Comparison of ENCODE assay signal across 13 mouse cellular contexts in genomic region chr2:58586311-58586710, GRCm38 (mm10). TPM values are rescaled to one million over a fixed set of nuclear protein-coding genes. Genes with fewer than 3 reads are reported as not detected.
DNase-seq lines count a peak whose midpoint lies in the region; ATAC-seq lines count a peak whose summit lies in the region.
"Had no signal": no experiment of that assay in that cellular context is flagged by ENCODE, and none has a peak within 500 bp of the region (broad histone marks: within the 10 kb centered on the region; RNA-seq: fewer than 3 reads in every experiment).

No protein-coding gene starts in this region.

- H3K4me1 ChIP-seq in limb, embryonic 11.5 days (ENCODE audit: control insufficient read depth, insufficient read depth, low read length), result peaks cover 3% of the 10 kb centered on the region; the same call in 1 of the 2 replicates
- peaks cover 14% of the 10 kb centered on the region for H3K4me1 ChIP-seq in limb, embryonic 10.5 days
- peaks cover 34% of the 10 kb centered on the region; the same call in 1 of the 2 replicates for H3K4me1 ChIP-seq in embryonic facial prominence, embryonic 14.5 days (ENCODE audit: control insufficient read depth, insufficient read depth, low read length)

- peak; percentile 29 for DNase-seq in limb, embryonic 11.5 days (ENCODE audit: low spot score)
- no peak for DNase-seq in limb, embryonic 10.5 days (ENCODE audit: low spot score)
- DNase-seq in embryonic facial prominence, embryonic 14.5 days (ENCODE audit: low spot score), result peak; percentile 78
- DNase-seq in layer of hippocampus, postnatal 25 days (ENCODE audit: extremely low spot score in 1 of 2, low spot score in 1 of 2), result peak; percentile 48 to 54
- peak; percentile 62 for DNase-seq in right cerebral cortex, postnatal 14 days
- no peak for DNase-seq in adrenal gland, adult 8-10 months
- no peak for DNase-seq in urinary bladder, postnatal 36 days (ENCODE audit: low spot score in 2 of 2)
- no peak for DNase-seq in cerebellum, adult 9-10 months
- DNase-seq: cerebellum, postnatal 36 days; gastrocnemius, postnatal 10 days; midbrain, embryonic 14.5 days had no signal

- 57% methylated on average over 10 of the region's 10 CpGs for WGBS in limb, embryonic 11.5 days
- 77% methylated on average over 10 of the region's 10 CpGs for WGBS in limb, embryonic 10.5 days
- 37% methylated on average over 10 of the region's 10 CpGs for WGBS in embryonic facial prominence, embryonic 14.5 days

- no peaks in the 10 kb centered on the region for H3K27me3 ChIP-seq in limb, embryonic 11.5 days (ENCODE audit: control insufficient read depth, insufficient read depth, low read length)
- no peaks in the 10 kb centered on the region for H3K27me3 ChIP-seq in limb, embryonic 10.5 days (ENCODE audit: low read depth, poor library complexity, severe bottlenecking)
- no peaks in the 10 kb centered on the region for H3K27me3 ChIP-seq in embryonic facial prominence, embryonic 14.5 days (replicated peaks; ENCODE audit: control insufficient read depth, insufficient read depth, low read length)
- H3K27me3 ChIP-seq: CH12.LX had no signal

- no peak overlapping the region for H3K4me2 ChIP-seq in limb, embryonic 11.5 days (ENCODE audit: low read depth, severe bottlenecking)
- H3K4me2 ChIP-seq in embryonic facial prominence, embryonic 14.5 days (ENCODE audit: low read depth, low read length), result peak overlapping the region; percentile 28
- H3K4me2 ChIP-seq: hindbrain, embryonic 14.5 days had no signal

- H3K27ac ChIP-seq in limb, embryonic 11.5 days (replicated peaks; ENCODE audit: low read depth, low read length), result no peak overlapping the region
- H3K27ac ChIP-seq in limb, embryonic 10.5 days, result no peak overlapping the region
- H3K27ac ChIP-seq in embryonic facial prominence, embryonic 14.5 days (replicated peaks; ENCODE audit: low read depth, low read length), result no peak overlapping the region
- H3K27ac ChIP-seq: hindbrain, embryonic 14.5 days had no signal

- ATAC-seq in limb, embryonic 11.5 days (ENCODE audit: insufficient number of reproducible peaks, low FRiP score, low TSS enrichment, low read depth), result no peak
- ATAC-seq in embryonic facial prominence, embryonic 14.5 days (ENCODE audit: low read depth), result 0 out of 2 replicates have a peak, but pooled peaks have one; percentile 53

- H3K9ac ChIP-seq in limb, embryonic 11.5 days (ENCODE audit: low read length), result no peak overlapping the region
- H3K9ac ChIP-seq in embryonic facial prominence, embryonic 14.5 days (ENCODE audit: low read depth, low read length), result no peak overlapping the region
- H3K9ac ChIP-seq: hindbrain, embryonic 14.5 days had no signal

- no peaks in the 10 kb centered on the region for H3K9me3 ChIP-seq in limb, embryonic 11.5 days (ENCODE audit: control insufficient read depth, low read length)
- H3K9me3 ChIP-seq in limb, embryonic 10.5 days (replicated peaks), result no peaks in the 10 kb centered on the region
- no peaks in the 10 kb centered on the region for H3K9me3 ChIP-seq in embryonic facial prominence, embryonic 14.5 days (ENCODE audit: control insufficient read depth, low read length)

- no peaks in the 10 kb centered on the region; the same call in 1 of the 2 replicates for H3K36me3 ChIP-seq in limb, embryonic 11.5 days (ENCODE audit: control insufficient read depth, insufficient read depth, low read length)
- H3K36me3 ChIP-seq in limb, embryonic 10.5 days, result no peaks in the 10 kb centered on the region
- H3K36me3 ChIP-seq in embryonic facial prominence, embryonic 14.5 days (ENCODE audit: control insufficient read depth, insufficient read depth, low read length), result no peaks in the 10 kb centered on the region

- H3K4me3 ChIP-seq in limb, embryonic 11.5 days (ENCODE audit: low read depth, low read length), result no peak overlapping the region
- H3K4me3 ChIP-seq in limb, embryonic 10.5 days, result no peak overlapping the region
- no peak overlapping the region for H3K4me3 ChIP-seq in embryonic facial prominence, embryonic 14.5 days (ENCODE audit: low read depth, low read length)

RNA-seq across cellular contexts. Expression of gene Upp2, which starts 19.2 kb away (rescaled TPM):
- polyA plus RNA-seq in limb, embryonic 11.5 days (2014; fragmentation: Nextera tagmentation; extraction: Ambion mirVana), result 9.3 and 10.5 TPM in 2 replicates
- 4.5 and 6.1 TPM in 2 replicates for polyA plus RNA-seq in limb, embryonic 10.5 days (2016; fragmentation: Nextera tagmentation; extraction: Ambion mirVana)
- polyA plus RNA-seq in embryonic facial prominence, embryonic 14.5 days (2014; fragmentation: Nextera tagmentation; extraction: Ambion mirVana), result 8.5 and 8.7 TPM in 2 replicates
- total RNA-seq in layer of hippocampus, postnatal 25 days (2021), result 10 to 100 TPM; 30.9 to 32.5 TPM
- total RNA-seq in adrenal gland, adult 8-10 months (2022), result 10 to 100 TPM; 11.2 to 25.6 (median 20.1) TPM
- total RNA-seq: CH12.LX had no signal

RNA-seq across cellular contexts. Expression of gene Acvr1, which starts 19.4 kb away (rescaled TPM):
- polyA plus RNA-seq in limb, embryonic 11.5 days (2014; fragmentation: Nextera tagmentation; extraction: Ambion mirVana), result 5.8 and 7.7 TPM in 2 replicates
- 4.2 and 4.5 TPM in 2 replicates for polyA plus RNA-seq in limb, embryonic 10.5 days (2016; fragmentation: Nextera tagmentation; extraction: Ambion mirVana)
- 14.7 and 15.0 TPM in 2 replicates for polyA plus RNA-seq in embryonic facial prominence, embryonic 14.5 days (2014; fragmentation: Nextera tagmentation; extraction: Ambion mirVana)
- total RNA-seq in layer of hippocampus, postnatal 25 days (2021), result 10 to 100 TPM; 43.1 to 48.2 TPM
- total RNA-seq in adrenal gland, adult 8-10 months (2022), result 10 to 100 TPM; 32.9 to 91.3 (median 59.6) TPM
- total RNA-seq: CH12.LX had no signal

Comparison
In these comparisons a context has a peak if more than half of its experiments do, and no peak if none do; other contexts are left out.
1. DNase-seq: peak in limb, embryonic 11.5 days (single experiment), embryonic facial prominence, embryonic 14.5 days (single experiment), layer of hippocampus, postnatal 25 days (2 of 2) and right cerebral cortex, postnatal 14 days (single experiment); none in limb, embryonic 10.5 days (single experiment), adrenal gland, adult 8-10 months (single experiment), urinary bladder, postnatal 36 days (0 of 2) and cerebellum, adult 9-10 months (single experiment).